Mouse (Mus musculus) intestine, embryonic 16.5 days (tissue): ENCODE data around the gene Grin2b. TPM values are rescaled to one million over a fixed set of nuclear protein-coding genes. Genes with fewer than 3 reads are reported as not detected.
A peak's percentile ranks its signal among the peaks of the same experiment; 100 is the strongest.

Experiments used
- ATAC-seq: fragments of 200-750 bp; cut with Nextera tagmentation; 2 replicates; pipeline ENCODE4 v1.8.0; 2017; ENCODE audit warnings: moderate TSS enrichment, moderate library complexity
- H3K27ac ChIP-seq: fragments of 300-500 bp; sonication (generic); 2 replicates; pipeline ENCODE4 v1.5.1; 2014; ENCODE audit warnings: mild to moderate bottlenecking, low read length
- H3K27me3 ChIP-seq: fragments of 300-500 bp; sonication (generic); replicated peaks from 2 replicates; pipeline ENCODE4 v1.6.1; 2014; ENCODE audit warnings: low read length, control low read depth, mixed read lengths; ENCODE audit not compliant: control insufficient read depth, insufficient read depth
- H3K36me3 ChIP-seq: fragments of 300-500 bp; sonication (generic); 2 replicates; pipeline ENCODE4 v1.6.1; 2014; ENCODE audit warnings: low read length, control low read depth; ENCODE audit not compliant: control insufficient read depth, insufficient read depth
- H3K4me1 ChIP-seq: fragments of 300-500 bp; sonication (generic); 2 replicates; pipeline ENCODE4 v1.6.1; 2014; ENCODE audit warnings: low read length, control low read depth, mixed read lengths; ENCODE audit not compliant: control insufficient read depth, insufficient read depth
- H3K4me2 ChIP-seq: fragments of 300-500 bp; sonication (generic); 2 replicates; pipeline ENCODE4 v1.6.1; 2014; ENCODE audit warnings: low read depth, low read length, control low read depth
- H3K4me3 ChIP-seq: fragments of 300-500 bp; sonication (generic); 2 replicates; pipeline ENCODE4 v1.5.1; 2014; ENCODE audit warnings: mild to moderate bottlenecking, low read length
- H3K9ac ChIP-seq: fragments of 300-500 bp; sonication (generic); 2 replicates; pipeline ENCODE4 v1.6.1; 2014; ENCODE audit warnings: low read depth, low read length
- H3K9me3 ChIP-seq: fragments of 300-500 bp; sonication (generic); 2 replicates; pipeline ENCODE4 v1.6.1; 2016; ENCODE audit warnings: low read length, control low read depth; ENCODE audit not compliant: control insufficient read depth
- WGBS: fragments of 180-500 bp; shearing (Covaris S2); extraction: QIAGEN DNeasy Blood & Tissue Kit; methylation state at CpG from one replicate; pipeline ENCODE4 v1.1.7; 2014; 5-methylcytosine and 5-hydroxymethylcytosine counted together
- polyA plus RNA-seq: library from polyadenylated mRNA; unstranded; fragments of >200 nt; fragmentation: Nextera tagmentation; extraction: Ambion mirVana; gene quantifications from 2 replicates; pipeline ENCODE4 v1.2.1, GENCODE M21; 2015

The Grin2b gene
- polyA plus RNA-seq, 1 experiment from 2014 or later = not detected

DNA sequence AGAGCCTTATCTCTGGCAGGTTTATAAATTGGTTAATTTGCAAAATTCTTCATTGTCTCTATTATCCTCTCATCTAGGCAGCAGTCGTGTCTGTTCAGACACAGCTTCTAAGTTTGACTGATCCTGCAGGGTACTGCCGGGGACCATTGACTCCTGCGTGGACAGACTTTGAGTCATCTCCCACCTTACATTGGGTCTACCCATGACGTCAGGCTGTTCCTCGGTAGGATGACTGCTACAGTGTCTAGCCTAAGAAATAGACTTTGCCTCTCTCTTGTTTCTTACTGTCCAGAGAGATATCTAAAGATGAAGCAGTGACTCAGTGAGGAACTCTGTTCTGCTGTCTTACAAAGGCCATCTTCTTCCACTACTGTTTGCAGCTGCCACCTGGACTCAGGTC lies 229.0 kb downstream of the Grin2b start:
- no peak overlapping the region for H3K4me3 ChIP-seq
- WGBS = 84% methylated on average over 5 of the region's 5 CpGs
- no peaks in the 10 kb centered on the region for H3K27me3 ChIP-seq
- ATAC-seq = no peak
- H3K4me2 ChIP-seq = no peak overlapping the region
- no peak overlapping the region for H3K9ac ChIP-seq
- no peaks in the 10 kb centered on the region for H3K4me1 ChIP-seq
- H3K27ac ChIP-seq = no peak overlapping the region
- no peaks in the 10 kb centered on the region for H3K9me3 ChIP-seq
- no peaks in the 10 kb centered on the region for H3K36me3 ChIP-seq

DNA sequence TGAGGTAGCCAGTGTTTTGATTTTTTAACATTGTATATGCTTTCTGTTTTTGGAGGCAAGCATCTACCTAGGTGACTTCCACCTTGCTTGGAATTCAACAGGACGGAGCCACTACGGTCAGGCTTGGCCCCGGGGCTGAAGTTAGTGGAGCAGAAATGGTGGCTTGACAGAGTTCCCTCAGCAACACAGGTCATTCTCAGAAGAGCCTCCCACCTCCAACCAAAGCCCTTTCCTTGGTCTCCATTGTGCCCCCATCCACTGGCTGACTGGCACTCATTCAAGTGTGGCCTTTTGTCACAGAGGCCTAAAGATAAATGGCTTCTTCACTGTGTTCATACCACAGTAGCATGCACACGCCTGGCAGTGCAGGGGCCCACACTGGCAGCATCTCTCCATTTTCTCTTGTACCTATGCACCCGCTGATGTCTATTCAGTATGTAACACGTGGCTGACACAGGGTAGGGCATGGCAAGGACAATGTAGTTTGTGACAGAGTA lies 230.1 kb downstream of the Grin2b start:
- Histone ChIP-seq H3K4me1 (no peaks in the 10 kb centered on the region), H3K9me3 (no peaks in the 10 kb centered on the region), H3K4me3 (no peak overlapping the region), H3K27ac (no peak overlapping the region), H3K4me2 (no peak overlapping the region), H3K9ac (no peak overlapping the region), H3K27me3 (no peaks in the 10 kb centered on the region), H3K36me3 (no peaks in the 10 kb centered on the region)
- no peak for ATAC-seq
- WGBS = 84% methylated on average over 6 of the region's 6 CpGs

DNA sequence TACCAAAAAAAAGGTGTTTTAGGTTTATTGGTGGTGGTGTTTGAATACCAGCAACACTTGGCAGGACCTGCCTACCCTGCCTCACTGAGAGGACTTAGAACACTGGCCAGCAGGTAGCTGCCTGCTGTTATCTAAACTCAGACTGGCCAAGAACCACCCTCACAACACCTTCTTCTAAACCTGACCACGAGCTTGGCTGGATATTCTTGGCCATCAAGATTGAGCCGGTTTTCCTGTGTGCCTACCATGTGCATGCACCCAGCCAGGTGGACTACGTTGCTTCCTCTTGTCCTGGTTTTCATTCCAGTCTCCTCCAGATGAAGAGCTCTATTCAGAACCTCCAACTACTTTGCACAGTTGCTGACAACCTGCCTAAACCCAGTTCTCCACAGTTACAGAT lies 240.4 kb downstream of the Grin2b start:
- no peak overlapping the region for H3K9ac ChIP-seq
- H3K4me3 ChIP-seq = no peak overlapping the region
- H3K27me3 ChIP-seq = no peaks in the 10 kb centered on the region
- H3K9me3 ChIP-seq = no peaks in the 10 kb centered on the region
- H3K4me2 ChIP-seq = no peak overlapping the region
- WGBS = 89% methylated on average over 3 of the region's 3 CpGs
- ATAC-seq = no peak
- H3K36me3 ChIP-seq = no peaks in the 10 kb centered on the region
- H3K27ac ChIP-seq = no peak overlapping the region
- H3K4me1 ChIP-seq = no peaks in the 10 kb centered on the region

DNA sequence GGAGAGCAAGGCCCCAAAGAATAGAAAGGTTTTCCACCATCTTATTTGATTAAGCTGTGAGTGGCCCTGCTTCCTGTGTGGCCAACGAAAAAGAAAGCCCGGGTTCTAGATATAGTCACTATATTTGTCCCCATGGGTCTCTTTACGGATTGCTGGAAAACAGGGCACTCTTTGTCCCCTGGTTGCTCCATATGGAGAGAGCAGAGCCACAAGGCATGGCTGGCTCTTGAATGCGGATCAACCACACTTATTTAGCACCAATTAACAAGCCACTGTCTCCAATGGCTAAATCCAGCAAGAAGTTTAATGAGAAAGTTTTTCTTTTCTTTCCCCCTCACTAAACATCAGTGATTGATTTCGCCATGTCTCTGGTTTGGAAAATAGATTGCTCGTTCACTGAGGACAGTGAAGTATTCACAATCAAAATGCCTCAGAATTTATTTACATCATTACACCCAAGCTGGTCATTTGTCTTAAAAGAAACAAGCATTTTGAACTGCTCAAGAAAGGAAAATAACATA lies 240.9 kb downstream of the Grin2b start:
- Histone ChIP-seq H3K27ac (no peak overlapping the region), H3K27me3 (no peaks in the 10 kb centered on the region), H3K4me3 (no peak overlapping the region), H3K9ac (no peak overlapping the region), H3K9me3 (no peaks in the 10 kb centered on the region), H3K36me3 (no peaks in the 10 kb centered on the region), H3K4me1 (no peaks in the 10 kb centered on the region), H3K4me2 (no peak overlapping the region)
- 77% methylated on average over 6 of the region's 6 CpGs for WGBS
- no peak for ATAC-seq

DNA sequence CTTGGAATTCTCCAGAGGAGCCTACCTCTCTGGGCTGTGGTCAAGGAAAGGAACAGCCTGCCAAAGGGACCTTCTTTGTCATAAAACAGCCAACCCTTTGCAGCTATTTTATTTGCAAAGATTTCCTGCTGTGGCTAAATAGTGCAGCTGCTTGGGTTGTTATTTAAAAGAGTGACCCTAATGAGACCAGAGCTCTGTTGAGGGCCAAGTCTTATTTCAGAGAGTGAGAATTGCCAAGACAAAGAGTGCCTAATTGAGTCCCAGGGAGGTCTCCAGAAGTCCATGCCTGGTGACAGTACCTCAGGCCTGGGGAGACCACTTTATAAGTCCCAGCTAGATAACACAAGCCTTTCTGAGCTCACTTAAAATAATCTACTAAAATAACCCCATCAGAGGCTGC lies 255.6 kb downstream of the Grin2b start:
- Histone ChIP-seq H3K27me3 (no peaks in the 10 kb centered on the region), H3K4me1 (no peaks in the 10 kb centered on the region), H3K27ac (no peak overlapping the region), H3K9ac (no peak overlapping the region), H3K36me3 (no peaks in the 10 kb centered on the region), H3K4me2 (no peak overlapping the region), H3K4me3 (no peak overlapping the region), H3K9me3 (no peaks in the 10 kb centered on the region)
- ATAC-seq = no peak

DNA sequence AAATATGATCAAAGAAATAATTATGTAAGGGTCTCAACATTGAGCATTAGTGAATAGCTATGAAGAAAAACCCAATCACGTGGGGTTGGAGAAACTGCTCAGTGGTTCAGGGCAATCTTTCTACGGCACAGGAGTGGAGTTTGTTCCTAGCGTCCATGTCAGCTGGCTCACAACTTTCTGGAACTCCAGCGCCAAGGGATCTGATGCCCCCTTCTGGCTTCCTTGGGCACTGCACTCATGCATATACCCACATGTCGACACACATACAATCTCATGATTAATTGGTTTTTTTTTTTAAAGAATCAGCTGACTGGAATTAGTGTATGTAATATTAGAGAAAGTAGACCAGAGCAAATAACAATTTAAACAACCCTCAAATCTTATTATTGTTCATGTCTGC lies 258.7 kb downstream of the Grin2b start:
- no peak for ATAC-seq
- no peak overlapping the region for H3K4me2 ChIP-seq

DNA sequence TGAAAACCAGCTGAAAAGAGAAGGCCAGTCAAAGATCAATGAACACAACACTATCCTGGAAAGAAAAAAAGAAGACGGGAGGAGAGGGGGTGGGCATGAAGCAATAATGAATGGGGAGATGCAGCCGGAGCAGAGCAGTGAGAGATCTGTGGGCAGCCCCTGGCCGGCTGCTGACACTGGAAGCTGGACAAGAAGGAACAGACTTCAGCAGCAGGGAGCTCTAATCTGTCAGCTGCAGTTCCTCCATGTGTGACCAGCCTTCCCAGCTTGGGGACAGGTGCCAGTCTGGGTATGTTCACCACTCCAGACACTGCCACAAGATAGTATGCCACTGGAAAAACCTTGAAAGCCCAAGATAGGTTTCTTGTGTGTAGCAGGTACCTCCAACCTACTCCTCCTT lies 261.2 kb downstream of the Grin2b start:
- no peak overlapping the region for H3K27ac ChIP-seq
- no peak for ATAC-seq
- H3K4me2 ChIP-seq = no peak overlapping the region
- no peaks in the 10 kb centered on the region for H3K36me3 ChIP-seq
- H3K9me3 ChIP-seq = no peaks in the 10 kb centered on the region
- H3K27me3 ChIP-seq = no peaks in the 10 kb centered on the region
- no peak overlapping the region for H3K4me3 ChIP-seq
- H3K4me1 ChIP-seq = no peaks in the 10 kb centered on the region
- H3K9ac ChIP-seq = no peak overlapping the region
- 80% methylated on average over 3 of the region's 3 CpGs for WGBS

More for the DNA sequence above, 258.7 kb downstream of the Grin2b start:
- Histone ChIP-seq H3K9ac (no peak overlapping the region), H3K27me3 (no peaks in the 10 kb centered on the region), H3K4me3 (no peak overlapping the region), H3K9me3 (no peaks in the 10 kb centered on the region), H3K27ac (no peak overlapping the region), H3K36me3 (no peaks in the 10 kb centered on the region), H3K4me1 (no peaks in the 10 kb centered on the region)
- 90% methylated on average over 5 of the region's 5 CpGs for WGBS

DNA sequence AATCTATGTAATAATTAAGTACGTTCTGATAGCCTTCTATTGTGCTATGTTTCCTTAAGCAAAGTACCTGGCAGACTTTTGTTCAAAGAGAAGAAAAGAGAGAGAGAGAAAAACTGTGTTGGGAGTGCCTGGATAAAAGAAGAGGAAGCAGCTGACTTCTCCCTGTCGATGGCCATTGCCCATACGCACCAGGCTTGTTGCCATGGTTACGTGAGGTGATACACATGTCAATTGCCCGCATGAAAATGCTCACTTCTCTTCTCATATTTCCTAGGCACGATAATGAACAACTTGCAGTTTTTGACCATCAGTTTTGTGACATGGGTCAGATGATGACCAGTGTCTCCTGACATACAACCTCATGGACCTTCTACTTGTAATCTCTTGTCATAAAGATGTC lies 262.2 kb downstream of the Grin2b start:
- no peak for ATAC-seq
- H3K4me3 ChIP-seq = no peak overlapping the region
- H3K27me3 ChIP-seq = no peaks in the 10 kb centered on the region
- H3K9ac ChIP-seq = no peak overlapping the region
- H3K4me2 ChIP-seq = no peak overlapping the region
- no peaks in the 10 kb centered on the region for H3K36me3 ChIP-seq
- 79% methylated on average over 6 of the region's 6 CpGs for WGBS
- no peaks in the 10 kb centered on the region for H3K4me1 ChIP-seq
- no peak overlapping the region for H3K27ac ChIP-seq
- no peaks in the 10 kb centered on the region for H3K9me3 ChIP-seq

DNA sequence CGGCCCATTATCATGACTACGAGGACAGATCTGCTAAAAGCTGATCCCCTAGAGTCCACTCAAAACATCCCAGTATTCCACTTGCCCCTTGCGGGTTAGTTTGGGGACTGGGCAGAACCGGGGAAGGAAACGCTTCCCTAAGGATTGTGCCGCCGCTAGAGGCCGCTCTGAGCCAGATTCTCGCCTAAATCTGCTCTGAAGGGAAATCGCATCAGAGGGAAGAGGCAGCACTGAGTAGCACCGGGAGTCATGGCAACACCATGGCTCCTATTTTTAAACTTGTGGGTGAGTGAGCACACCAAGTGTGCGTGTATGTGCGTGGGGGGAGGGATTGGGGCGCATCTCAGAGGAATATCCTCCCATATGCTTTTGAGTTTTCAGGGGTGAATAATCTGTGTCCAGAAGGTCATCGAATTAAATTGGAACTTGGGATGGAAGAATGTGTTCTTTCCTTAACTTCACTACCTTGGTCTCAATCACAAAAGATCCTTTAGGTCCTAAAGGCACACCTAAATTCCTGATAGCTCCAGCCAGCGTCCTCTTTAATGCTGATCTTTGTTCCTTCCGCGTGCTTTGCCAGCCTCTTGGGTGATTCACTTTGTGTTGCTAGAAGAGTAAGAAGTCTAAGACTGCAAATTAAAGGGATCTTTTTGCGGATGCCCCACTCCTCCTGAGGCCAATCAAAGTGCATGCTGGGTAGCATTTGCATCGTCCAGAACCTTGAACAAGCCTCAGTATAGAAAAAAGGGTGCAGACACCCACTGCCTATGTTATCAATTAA lies 265.6 kb downstream of the Grin2b start:
- H3K4me3 ChIP-seq = no peak overlapping the region
- H3K9ac ChIP-seq = no peak overlapping the region
- 26% methylated on average over 20 of the region's 20 CpGs for WGBS
- peak; percentile 65 for ATAC-seq
- H3K27ac ChIP-seq = no peak overlapping the region
- no peaks in the 10 kb centered on the region for H3K36me3 ChIP-seq
- H3K9me3 ChIP-seq = no peaks in the 10 kb centered on the region
- H3K27me3 ChIP-seq = no peaks in the 10 kb centered on the region
- no peaks in the 10 kb centered on the region for H3K4me1 ChIP-seq
- no peak overlapping the region for H3K4me2 ChIP-seq

DNA sequence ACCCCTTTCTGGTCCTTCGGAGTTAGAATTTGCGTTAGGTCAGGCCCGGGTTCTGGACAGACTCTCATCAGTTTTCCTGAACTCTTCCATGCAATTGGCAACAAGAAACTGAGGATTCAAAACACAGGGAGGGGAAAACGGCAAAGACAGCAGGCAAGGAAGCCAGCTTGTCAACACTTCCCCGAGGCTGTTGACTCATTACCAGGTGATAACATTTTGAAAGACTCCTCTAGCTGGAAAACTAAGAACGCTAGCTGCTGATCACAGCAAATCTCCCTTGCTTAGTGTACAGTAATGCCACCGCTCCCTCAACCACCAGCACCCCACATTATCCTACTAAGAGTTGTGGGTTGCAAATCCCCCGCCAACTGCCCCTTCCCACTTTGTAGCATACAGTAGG lies 266.2 kb downstream of the Grin2b start:
- Histone ChIP-seq H3K4me3 (no peak overlapping the region), H3K9me3 (no peaks in the 10 kb centered on the region), H3K4me1 (no peaks in the 10 kb centered on the region), H3K27ac (no peak overlapping the region), H3K27me3 (no peaks in the 10 kb centered on the region), H3K9ac (no peak overlapping the region), H3K4me2 (no peak overlapping the region), H3K36me3 (no peaks in the 10 kb centered on the region)
- ATAC-seq = no peak
- 67% methylated on average over 8 of the region's 8 CpGs for WGBS
